Mouse (Mus musculus) embryo, embryonic 10 days (tissue): ENCODE data around the gene Adgrl2.

ENCODE experiments used
- DNase-seq: peaks from one replicate; pipeline ENCODE4 v3.0.0-alpha.2; 2015; ENCODE audit warnings: low spot score

Gene Adgrl2

GRCm38 (mm10) chr3:148819323-148820046, 170.9 kb downstream of the Adgrl2 start:
- no peak for DNase-seq

- DNase-seq = no peak
Measured at GRCm38 (mm10) chr3:148818414-148819105, 171.8 kb downstream of the Adgrl2 start.

GRCm38 (mm10) chr3:148817491-148817890, 172.9 kb downstream of the Adgrl2 start:
- DNase-seq = no peak

GRCm38 (mm10) chr3:148813121-148813520, 177.2 kb downstream of the Adgrl2 start:
- DNase-seq = no peak

GRCm38 (mm10) chr3:148812059-148812458, 178.3 kb downstream of the Adgrl2 start:
- no peak for DNase-seq

GRCm38 (mm10) chr3:148806977-148807376, 183.4 kb downstream of the Adgrl2 start:
- no peak for DNase-seq

GRCm38 (mm10) chr3:148793286-148793913, 197.0 kb downstream of the Adgrl2 start:
- no peak for DNase-seq

GRCm38 (mm10) chr3:148770310-148770709, 220.0 kb downstream of the Adgrl2 start:
- DNase-seq = no peak
